Mouse (Mus musculus) gastrocnemius, adult 18-20 months (tissue): ENCODE measurements around the gene Mroh7. TPM values are rescaled to one million over a fixed set of nuclear protein-coding genes. Genes with fewer than 3 reads are reported as not detected.
"Not testable (repeated sequence)": the region's sequence is repeated elsewhere in the genome, so short reads cannot be mapped to it uniquely, and the experiment has no call there.

ENCODE experiments used
- DNase-seq: peaks from one replicate; pipeline ENCODE4 v3.0.0; 2021; ENCODE audit warnings: low spot score
- long read RNA-seq, 2 experiments: library from polyadenylated mRNA; stranded (forward); transcript quantifications; one replicate each; pipeline ENCODE4 v2.0.0; 2021
- total RNA-seq, 2 experiments: library from RNA; stranded (reverse); gene quantifications; 2 replicates each; pipeline ENCODE4 v1.2.3; 2021

Gene Mroh7
- under 1 TPM; 0.09 to 0.50 TPM for total RNA-seq
- long read RNA-seq, experiment 1: 0 reads
- long read RNA-seq, experiment 2: 0 reads

DNA sequence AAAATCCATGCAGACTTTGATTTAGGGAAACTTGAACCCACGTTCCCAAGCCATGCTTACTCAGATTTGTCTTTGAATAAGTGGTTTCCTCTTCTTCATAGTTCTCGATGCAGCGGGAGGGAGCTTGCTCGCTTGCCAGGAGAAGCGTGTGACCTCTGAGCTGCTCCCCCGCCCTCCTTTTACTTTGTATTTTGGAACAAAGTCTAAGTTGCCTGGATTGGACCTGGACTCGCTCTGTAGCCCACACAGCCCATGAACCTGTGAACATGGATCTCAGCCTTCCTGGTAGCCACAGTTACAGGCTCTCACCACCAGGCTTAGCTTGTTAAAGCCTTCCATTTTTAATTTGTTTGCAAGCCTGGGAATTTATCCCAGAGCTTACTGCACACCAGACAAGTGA, at the start of gene Mroh7:
Mroh7 (minus strand) TSS at position 112 of the 400 bp plus-strand sequence.
- DNase-seq: no peak

DNA sequence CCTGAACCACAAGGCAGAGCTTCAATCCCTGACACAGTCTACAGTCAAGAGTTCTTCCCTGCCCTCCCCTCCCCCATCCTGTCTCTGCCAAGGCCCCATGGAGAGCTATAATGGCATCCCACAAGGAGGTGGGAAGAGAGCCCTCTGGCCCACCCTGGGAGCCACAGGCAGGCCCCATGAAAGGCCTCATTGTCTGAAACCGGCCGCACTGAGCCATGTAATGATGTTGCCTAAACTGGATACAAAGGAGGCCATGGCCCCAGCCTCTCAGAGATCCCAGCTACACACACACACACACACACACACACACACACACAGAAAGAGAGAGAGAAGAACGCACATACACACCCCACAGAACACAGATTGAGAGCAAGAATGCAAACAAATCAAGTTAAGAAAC, 49.3 kb upstream of the Mroh7 start:
- no peak for DNase-seq

DNA sequence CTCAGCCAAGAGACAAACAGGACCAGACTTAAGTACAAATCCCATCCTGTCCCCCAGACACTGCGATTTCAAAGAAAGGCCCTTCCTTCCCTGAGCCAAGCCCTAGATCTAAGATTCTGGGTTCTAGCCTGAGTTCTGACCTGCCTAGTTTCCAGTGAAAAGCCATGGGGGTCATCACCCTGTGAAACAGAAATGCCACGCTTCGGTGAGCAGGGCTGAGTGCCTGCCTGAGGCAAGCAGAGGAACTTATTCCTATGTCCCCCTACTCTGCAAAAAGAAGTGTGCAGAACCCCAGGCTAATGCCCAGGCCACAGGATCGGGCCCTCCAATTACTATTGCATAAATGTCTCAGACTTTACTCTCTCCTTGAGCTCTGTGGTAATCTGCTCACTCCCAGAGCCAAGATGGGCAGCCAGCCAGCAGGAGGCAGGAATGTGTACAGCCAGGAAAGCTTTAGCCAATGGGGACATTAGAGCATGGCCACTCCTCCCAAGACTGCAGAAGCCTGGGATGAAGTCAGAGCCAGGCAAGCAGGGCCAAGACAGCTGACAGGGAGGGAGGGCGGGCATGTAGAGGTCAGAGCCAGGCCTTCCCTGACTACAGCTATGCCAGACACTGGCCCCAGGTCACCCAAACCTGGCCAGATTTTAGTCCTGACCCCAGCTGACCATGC, 47.5 kb upstream of the Mroh7 start:
- DNase-seq: peak; percentile 98

DNA sequence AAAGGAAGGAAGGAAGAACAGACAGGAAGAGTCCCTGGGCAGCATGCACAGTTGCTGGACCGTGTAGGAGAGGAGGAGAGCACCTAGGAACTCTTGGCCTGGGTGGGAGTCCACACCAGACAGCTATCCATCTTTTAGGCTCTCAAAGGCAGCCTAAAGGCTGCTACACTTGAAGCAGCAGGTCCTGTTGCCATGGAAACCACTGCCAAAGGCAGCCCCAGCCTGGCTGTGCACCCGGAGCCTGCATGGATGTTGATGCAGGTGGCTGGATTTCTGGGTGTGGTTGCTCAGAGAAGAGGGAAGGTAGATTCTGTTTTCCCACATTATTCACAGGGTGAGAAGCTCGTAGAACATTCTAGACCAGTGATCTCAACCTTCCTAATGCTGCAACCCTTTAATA, 46.3 kb upstream of the Mroh7 start:
- DNase-seq: no peak

DNA sequence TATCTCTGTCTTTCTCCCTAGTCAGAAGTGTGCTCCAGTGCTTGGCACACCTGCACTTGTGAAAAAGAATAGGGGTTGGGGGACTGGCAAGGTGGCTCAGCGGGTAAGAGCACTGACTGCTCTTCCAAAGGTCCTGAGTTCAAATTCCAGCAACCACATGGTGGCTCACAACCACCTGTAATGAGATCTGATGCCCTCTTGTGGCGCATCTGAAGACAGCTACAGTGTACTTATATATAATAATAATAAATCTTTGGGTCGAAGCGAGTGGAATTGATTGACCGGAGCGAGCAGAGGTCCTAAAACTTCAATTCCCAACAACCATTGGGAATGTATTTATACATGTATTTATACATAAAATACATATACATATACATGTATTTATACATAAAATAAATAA, 45.0 kb upstream of the Mroh7 start:
- DNase-seq: not testable (repeated sequence)

DNA sequence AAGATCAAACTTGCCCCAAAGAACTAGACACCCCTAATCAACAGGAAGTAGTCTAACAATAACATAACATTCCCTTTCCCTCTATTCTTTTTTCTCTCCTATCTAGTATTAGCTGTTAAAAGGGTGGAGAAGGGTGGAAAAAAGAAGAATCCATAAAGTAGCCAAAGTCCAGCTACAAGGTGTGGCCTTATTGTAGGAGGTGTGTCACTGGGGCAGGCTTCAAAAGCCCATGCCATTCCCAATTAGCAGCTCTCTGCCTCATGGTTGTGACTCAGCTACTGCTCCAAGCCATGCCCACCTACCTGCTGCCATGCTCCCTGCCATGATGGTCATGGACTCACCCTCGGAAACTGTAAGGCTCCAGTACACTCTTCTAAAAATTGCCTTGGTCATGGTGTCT, 41.8 kb upstream of the Mroh7 start:
- DNase-seq: no peak

DNA sequence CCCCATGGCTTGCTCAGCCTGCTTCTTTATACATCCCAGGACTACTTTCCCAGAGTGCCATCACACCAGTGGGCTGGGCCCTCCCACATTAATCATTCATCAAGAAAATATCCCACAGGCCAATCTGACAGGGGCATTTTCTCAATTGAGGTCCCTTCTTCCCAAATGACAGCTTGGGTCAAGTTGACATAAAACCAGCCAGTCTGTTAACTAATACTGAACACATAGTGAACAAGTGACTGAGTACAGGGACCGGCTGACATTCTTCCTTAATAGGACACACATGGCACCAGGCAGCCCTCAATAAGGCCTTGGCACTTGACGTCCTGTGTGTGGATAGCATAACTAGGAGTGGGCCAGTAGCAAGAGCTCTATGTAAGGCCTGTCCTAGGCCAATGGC, 38.6 kb upstream of the Mroh7 start:
- no peak for DNase-seq

DNA sequence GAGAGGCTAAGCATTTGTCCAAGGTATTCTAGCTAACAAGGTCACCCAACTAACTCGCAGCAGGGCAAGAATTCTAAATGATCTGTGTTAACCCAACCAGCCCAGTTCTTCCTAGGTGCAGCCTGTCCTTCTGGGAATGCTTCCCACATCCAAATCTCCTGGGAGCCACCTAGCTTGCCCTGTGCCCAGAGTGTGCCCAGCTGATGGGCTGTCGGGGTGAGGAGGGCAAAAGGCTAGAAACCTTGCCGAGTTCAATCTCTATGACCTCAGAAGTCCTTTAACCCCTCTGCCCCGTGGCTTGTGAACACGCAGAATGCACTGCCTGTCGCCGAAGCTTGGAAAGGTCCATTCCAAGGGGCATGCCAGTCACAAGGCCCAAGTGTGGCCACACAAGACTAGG, 33.4 kb upstream of the Mroh7 start:
- no peak for DNase-seq

DNA sequence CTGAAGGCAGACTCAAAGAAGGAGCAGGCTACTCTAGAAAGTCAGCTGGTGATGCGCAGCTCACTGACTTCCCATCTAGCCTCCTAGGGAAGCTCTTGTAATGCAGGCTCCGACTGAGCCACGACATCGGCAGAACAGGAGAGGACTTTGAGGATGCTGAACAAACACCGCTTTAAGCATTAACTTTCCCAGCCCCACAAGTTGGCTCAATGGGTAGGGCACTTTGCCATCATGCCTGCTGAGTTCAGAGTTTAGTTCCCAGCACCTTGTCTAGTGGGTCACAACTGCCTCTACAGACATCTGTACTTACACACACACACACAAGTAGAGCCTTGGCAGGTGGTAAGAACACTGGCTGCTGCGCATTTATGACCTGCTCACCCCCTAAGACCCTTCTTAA, 21.0 kb upstream of the Mroh7 start:
- DNase-seq: no peak

DNA sequence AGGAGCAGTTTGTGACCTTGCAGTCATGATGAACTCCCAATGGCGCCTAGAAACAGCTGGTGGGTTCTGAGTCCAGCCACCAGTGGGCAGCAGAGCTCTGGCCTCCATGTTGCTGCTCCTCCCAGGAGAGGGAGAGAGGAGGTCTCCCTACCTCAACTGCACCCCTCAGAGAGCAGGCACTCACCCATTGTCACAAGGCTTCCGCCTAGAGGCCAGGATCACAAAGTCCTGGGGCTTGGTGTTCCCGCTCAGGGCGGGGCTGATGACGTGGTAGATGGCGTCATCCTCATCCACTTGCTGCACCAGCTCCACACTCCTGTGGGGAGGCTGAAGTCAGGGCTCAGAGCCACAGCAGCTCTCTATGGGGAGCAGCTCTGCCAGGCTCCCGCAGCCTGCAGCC, 19.0 kb upstream of the Mroh7 start:
- peak; percentile 60 for DNase-seq

DNA sequence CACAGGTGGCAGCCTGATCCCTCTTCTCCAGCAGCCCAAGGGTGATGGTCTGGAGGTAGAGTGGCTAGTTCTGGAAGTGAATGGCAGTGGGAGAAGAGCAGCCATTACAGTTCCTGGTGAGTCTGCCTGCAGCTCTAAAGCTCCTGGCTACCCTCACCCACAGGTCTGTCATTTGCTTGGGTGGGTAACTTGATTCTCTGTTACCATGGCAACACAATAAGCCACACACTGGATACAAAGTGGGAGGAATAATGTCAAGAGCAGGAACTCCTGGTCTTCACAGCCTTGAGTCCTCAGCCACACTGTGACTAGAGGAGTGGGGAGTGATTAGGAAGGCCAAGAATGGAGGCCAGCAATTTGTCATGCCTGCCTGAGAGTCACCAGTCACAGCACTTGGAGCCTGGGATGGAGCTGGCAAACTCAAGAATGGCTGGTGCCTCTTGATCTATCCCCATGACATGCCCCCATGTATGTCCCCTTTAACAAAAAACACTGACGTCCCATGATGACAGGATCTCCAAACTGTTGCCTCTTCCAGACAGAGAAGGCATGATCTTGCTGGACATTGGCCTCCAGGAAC, 16.4 kb upstream of the Mroh7 start:
- no peak for DNase-seq

DNA sequence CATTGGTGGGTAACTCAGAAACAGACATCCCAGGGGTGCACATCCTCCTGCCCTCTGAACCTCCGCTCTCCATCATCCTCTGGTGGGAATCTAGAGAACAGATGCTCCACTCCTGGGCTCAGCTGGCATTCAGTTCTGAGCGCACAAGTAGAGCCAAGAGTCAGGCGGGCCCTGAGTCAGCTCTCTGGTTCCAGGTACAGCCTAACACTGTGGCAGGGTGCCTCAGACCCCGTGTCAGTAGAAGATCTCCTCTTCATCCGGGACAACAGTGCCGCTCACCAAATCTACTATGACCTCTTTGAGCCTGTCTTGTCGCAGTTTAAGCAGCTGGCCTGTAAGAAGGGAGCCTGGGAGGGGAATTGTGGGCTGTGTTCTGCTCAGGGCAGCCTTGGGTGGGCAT, 15.1 kb upstream of the Mroh7 start:
- no peak for DNase-seq

DNA sequence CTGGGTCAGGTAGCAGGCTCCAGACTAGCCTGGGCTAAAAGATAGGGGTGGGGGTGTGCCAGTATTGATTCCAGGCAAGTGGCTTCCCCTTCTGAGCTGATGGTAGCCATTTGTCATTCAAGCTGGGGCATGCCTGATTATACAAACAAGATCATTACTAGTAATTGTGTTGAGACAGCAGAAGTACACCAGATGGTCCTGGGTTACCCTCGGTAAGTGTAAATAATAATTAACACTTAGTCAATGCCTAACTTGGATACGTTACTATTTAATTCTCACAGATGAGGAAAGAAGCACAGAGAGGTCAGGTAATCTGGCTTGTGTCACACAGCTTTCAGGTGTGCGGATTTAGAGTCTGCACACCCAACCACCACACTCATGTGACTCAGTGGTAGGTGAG, 7.2 kb upstream of the Mroh7 start:
- DNase-seq: no peak

DNA sequence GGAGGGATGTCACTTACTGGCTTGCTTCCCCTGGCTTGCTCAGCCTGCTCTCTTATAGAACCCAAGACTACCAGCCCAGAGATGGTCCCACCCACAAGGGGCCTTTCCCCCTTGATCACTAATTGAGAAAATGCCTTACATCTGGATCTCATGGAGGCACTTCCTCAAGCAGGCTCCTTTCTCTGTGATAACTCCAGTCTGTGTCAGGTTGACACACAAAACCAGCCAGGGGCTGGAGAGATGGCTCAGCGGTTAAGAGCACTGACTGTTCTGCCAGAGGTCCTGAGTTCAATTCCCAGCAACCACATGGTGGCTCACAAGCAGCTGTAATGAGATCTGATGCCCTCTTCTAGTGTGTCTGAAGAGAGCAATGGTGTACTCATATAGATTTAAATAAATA, 6.2 kb upstream of the Mroh7 start:
- not testable (repeated sequence) for DNase-seq

DNA sequence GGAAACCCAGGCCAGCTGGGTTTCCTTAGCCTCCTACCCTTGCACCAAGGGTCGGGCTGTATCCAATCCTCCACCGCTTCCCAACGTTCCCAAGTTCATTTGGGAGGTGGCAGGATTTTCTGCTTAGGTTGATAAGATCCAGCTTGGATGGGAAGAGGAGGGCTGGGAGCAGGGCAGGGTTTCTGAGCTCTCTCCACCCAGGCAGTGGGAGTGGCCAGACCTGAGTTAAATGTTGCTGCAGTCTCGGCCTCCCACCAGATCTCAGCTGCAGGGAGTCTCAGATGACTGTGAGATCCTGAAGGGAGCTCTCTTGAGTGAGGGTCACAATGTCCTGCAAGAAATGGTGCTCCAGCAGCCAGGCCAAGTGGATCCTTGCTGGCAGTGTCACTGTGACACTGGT, 2.9 kb upstream of the Mroh7 start, which contains the start of gene Fam151a:
Fam151a (plus strand) TSS at position 254 of the 400 bp plus-strand sequence.
- DNase-seq: no peak

DNA sequence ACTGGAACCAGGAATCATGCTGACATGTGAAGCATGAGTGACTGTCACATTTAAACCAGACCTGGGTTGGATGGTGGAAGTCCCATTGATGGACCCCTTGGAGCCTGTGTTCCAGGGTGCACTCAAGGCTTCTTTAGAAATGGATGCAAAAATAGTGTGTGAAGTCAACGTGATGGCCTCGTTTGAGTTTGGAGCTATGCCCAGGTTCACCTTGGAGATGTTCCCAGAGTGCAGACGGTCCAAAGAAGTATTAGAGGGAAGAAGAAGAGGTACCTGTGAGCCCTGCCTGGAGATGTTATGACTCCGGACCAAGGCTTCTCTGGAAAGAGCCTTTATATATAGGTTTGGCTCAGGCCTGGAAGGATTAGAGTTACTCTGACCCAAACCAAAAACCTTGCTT, 10.1 kb downstream of the Mroh7 start:
- peak; percentile 74 for DNase-seq

DNA sequence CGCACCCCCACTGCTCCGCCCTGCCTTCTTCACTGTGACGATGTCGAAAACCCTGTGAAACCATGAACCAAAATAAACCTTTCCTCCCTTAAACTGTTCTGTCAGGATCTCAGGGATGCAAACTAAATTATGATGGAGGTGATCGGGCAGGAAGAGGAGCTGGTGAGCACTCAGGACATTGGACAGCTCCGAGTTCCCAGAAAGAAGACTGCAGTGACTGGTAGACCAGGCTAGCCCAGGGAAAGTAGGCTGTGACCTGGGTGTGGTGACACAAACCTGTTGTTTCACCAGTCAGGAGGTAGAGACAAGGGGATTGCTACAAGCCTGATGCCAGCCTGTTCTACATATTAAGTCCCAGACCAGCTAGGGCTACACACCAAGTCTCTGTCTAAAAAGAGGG, 17.1 kb downstream of the Mroh7 start:
- DNase-seq: no peak

DNA sequence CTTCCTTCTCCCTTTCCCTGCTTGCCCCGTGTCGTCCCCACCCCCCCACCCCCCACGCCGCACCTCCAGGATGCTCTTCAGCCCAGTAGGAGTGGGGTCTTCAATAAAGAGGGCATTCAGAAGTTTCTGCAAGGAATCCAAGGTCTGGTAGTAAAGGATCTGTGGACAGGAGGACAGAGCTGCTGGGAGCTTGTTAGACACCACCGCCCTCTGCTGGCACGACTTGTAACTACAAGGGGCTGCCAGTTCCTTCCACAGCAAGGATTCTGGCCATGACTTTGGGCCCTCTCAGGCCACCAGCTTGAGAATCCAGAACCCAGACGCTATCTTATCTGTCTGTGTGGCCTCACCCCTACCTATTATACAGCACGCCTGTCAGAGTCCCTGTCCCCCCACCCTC, 22.3 kb downstream of the Mroh7 start:
- DNase-seq: peak; percentile 66

DNA sequence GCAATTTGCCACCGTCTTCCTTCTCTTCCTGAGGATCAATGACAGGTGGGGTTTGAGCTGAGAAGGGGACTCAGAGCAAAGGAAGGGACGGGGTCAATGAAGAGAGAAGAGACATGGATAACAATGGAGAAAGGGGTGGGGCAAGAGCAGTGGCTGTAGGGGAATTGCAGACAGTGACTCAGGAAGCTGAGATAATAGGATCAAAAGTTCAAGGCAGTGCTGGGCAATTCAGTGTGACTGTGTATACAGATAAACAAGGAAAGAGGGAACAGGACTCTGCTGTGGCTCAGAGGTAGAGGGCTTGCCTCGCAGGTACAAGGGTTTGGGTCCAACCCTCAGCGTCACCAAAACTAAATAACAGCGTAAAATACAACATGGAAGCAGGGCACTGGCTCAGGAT, 22.8 kb downstream of the Mroh7 start:
- DNase-seq: no peak

DNA sequence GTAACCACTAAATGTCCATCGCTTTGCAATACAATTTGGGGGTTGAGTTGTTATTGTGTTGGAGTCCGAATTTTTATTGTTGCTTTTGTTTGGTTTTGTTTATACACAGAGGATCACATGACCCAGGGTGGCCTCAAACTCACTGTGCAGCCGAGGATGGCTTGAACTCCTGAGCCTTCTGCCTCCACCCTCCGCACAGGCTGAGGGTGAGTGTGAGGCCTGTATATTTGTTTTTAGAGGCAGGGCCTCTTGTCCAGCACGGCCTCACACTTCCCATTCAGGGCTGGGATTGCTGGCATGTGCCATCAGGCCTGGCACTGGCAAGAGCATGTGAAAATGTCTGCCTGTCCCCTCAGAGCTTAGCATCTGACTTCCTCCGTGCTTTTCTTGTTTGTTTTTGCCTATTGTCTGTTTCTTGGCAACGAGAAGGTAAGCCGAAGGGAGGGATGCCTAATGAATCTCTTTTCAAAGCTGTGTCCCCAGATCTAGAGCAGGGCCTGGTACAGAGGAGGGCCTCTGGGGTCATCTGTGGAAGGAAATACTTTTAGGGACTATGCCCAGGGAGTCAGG, 25.5 kb downstream of the Mroh7 start:
- DNase-seq: no peak

DNA sequence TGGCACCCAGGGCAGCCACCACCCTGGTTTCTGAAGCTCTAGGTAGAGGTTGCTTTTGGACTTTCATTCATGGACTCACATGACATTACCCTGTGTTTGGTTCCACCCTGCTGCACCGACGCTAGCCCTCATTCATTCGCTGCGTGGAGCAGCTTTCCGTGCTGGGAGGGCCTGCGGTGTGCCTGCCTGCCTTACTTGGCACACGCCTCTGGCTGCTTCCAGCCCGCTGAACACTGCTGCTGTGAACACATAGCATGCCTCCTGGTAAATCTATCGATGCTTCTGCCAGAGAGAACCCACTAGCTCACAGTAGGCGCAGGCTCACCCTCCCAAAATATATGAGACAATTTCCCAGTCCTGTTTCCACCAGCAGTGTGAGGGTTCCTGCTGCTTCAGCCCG, 26.3 kb downstream of the Mroh7 start:
- no peak for DNase-seq

DNA sequence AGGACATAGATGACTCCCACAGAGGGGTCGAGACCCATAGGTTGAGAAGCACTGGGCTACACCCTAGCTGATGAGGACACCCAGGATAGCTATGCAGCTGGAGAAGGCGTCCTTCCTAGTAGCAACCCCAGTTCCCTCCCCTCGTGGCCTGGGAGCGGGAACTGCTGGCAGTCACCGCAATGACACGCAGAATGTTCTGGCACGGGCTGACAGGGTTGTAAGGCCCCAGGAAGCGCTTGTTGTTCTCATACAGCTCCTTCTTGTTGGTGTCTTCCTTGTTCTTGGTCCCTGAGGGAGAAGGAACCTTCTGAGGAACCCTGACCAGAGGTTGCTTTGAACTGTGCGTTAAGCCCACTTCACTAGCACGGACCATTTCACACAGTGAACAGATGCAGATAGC, 26.8 kb downstream of the Mroh7 start:
- no peak for DNase-seq

DNA sequence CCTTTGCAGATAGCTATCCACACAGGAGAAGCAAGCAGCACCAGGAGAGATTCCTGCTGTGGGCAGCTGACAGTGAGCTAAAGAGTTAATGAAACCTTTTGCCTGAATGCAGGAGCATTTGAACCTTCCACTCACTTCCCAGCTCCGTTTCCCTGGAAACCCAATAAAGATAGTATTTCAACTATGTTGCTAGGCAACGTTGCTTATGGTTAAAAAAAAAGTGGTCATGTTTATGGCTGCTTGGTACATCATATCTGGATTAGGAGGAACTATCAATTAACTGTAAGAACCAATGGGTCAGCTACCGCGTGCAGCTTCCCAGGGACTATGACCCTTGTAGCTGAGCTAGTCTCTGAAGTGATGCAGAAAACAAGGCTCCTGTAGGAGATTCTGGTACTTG, 29.9 kb downstream of the Mroh7 start:
- no peak for DNase-seq
